Mouse (Mus musculus) neural tube, embryonic 10.5 days (tissue): ENCODE data around the gene Rbx1.

Experiments used
- DNase-seq: peaks from one replicate; pipeline ENCODE4 v3.0.0-alpha.2; 2017; ENCODE audit warnings: low spot score; ENCODE audit errors: extremely low spot score

Gene Rbx1

GRCm38 (mm10) chr15:81483691-81484090 lies 17.6 kb downstream of the Rbx1 start:
- DNase-seq = no peak

GRCm38 (mm10) chr15:81485483-81485882 lies 19.4 kb downstream of the Rbx1 start:
- no peak for DNase-seq

- no peak for DNase-seq
Observed at GRCm38 (mm10) chr15:81503466-81503865, 37.4 kb downstream of the Rbx1 start.

GRCm38 (mm10) chr15:81503995-81504394 lies 37.9 kb downstream of the Rbx1 start:
- no peak for DNase-seq

- DNase-seq = peak; percentile 19
Observed at GRCm38 (mm10) chr15:81507201-81507600, 41.1 kb downstream of the Rbx1 start.

GRCm38 (mm10) chr15:81510621-81511020 lies 44.5 kb downstream of the Rbx1 start:
- no peak for DNase-seq

GRCm38 (mm10) chr15:81511601-81512261 lies 45.6 kb downstream of the Rbx1 start:
- no peak for DNase-seq

- DNase-seq = peak; percentile 72
Observed at GRCm38 (mm10) chr15:81514111-81514971, 48.2 kb downstream of the Rbx1 start.

- DNase-seq = no peak
Observed at GRCm38 (mm10) chr15:81515221-81515620, 49.1 kb downstream of the Rbx1 start.

- no peak for DNase-seq
Observed at GRCm38 (mm10) chr15:81518031-81518430, 51.9 kb downstream of the Rbx1 start.

GRCm38 (mm10) chr15:81518761-81519160 lies 52.7 kb downstream of the Rbx1 start:
- DNase-seq = no peak

GRCm38 (mm10) chr15:81522036-81522751 lies 56.1 kb downstream of the Rbx1 start:
- peak; percentile 61 for DNase-seq

- DNase-seq = no peak
Observed at GRCm38 (mm10) chr15:81522761-81523168, 56.7 kb downstream of the Rbx1 start.

- peak; percentile 96 for DNase-seq
Observed at GRCm38 (mm10) chr15:81523169-81523871, 57.2 kb downstream of the Rbx1 start.

- no peak for DNase-seq
Observed at GRCm38 (mm10) chr15:81523901-81524300, 57.8 kb downstream of the Rbx1 start.
